Mouse (Mus musculus) bone marrow macrophage, adult 2 months (primary cell): ENCODE data around the gene Tead1. TPM values are rescaled to one million over a fixed set of nuclear protein-coding genes. Genes with fewer than 3 reads are reported as not detected.

Source experiments
- H3K27ac ChIP-seq: 2 replicates; pipeline ENCODE4 v1.5.1; 2012; ENCODE audit warnings: low read depth, low read length; ENCODE audit not compliant: insufficient read depth
- H3K4me1 ChIP-seq: 2 replicates; pipeline ENCODE4 v1.6.1; 2012; ENCODE audit warnings: low read length; ENCODE audit not compliant: control insufficient read depth, insufficient read depth
- H3K4me3 ChIP-seq: 2 replicates; pipeline ENCODE4 v1.5.1; 2012; ENCODE audit warnings: mild to moderate bottlenecking, low read length, moderate library complexity; ENCODE audit not compliant: insufficient read depth
- CTCF ChIP-seq: IDR thresholded peaks from 2 replicates; pipeline ENCODE4 v1.5.1; 2012; ENCODE audit warnings: low read depth, mild to moderate bottlenecking, low read length, moderate library complexity
- POLR2A ChIP-seq: IDR thresholded peaks from 2 replicates; pipeline ENCODE4 v1.6.1; 2012; ENCODE audit warnings: mild to moderate bottlenecking, low read depth, low read length, borderline replicate concordance
- polyA plus RNA-seq: library from polyadenylated mRNA; stranded (reverse); fragments of >200 nt; gene quantifications from 2 replicates; pipeline ENCODE4 v1.2.4, GENCODE M21; 2012; ENCODE audit not compliant: missing spikeins, insufficient read depth, insufficient read length

Gene Tead1
- polyA plus RNA-seq, 1 experiment: 0.67 TPM

- no peak overlapping the region for H3K27ac ChIP-seq
- no peak overlapping the region for H3K4me3 ChIP-seq
- no peak for TF ChIP-seq CTCF
- H3K4me1 ChIP-seq: no peaks in the 10 kb centered on the region
Observed at GRCm38 (mm10) chr7:112955103-112955827, 276.1 kb downstream of the Tead1 start.

GRCm38 (mm10) chr7:112955955-112956354, 276.8 kb downstream of the Tead1 start:
- no peaks in the 10 kb centered on the region for H3K4me1 ChIP-seq
- no peak overlapping the region for H3K4me3 ChIP-seq
- H3K27ac ChIP-seq: no peak overlapping the region
- TF ChIP-seq CTCF: no peak
- no peak for TF ChIP-seq POLR2A
